Mouse (Mus musculus) embryonic facial prominence, embryonic 13.5 days (tissue): ENCODE results near the gene Aldh3b2. TPM values are rescaled to one million over a fixed set of nuclear protein-coding genes. Genes with fewer than 3 reads are reported as not detected.
A peak's percentile ranks its signal among the peaks of the same experiment; 100 is the strongest.

Experiments
- ATAC-seq: fragments of 200-750 bp; cut with Nextera tagmentation; 2 replicates; pipeline ENCODE4 v1.8.0; 2017; ENCODE audit warnings: low read depth; ENCODE audit not compliant: insufficient number of reproducible peaks, insufficient read depth, low FRiP score, low TSS enrichment
- H3K27ac ChIP-seq: fragments of 300-500 bp; sonication (generic); 2 replicates; pipeline ENCODE4 v1.5.1; 2015; ENCODE audit warnings: moderate library complexity, mild to moderate bottlenecking, inconsistent platforms
- H3K27me3 ChIP-seq: fragments of 300-500 bp; sonication (generic); 2 replicates; pipeline ENCODE4 v1.6.1; 2015; ENCODE audit warnings: mild to moderate bottlenecking, inconsistent platforms
- H3K36me3 ChIP-seq: fragments of 300-500 bp; sonication (generic); 2 replicates; pipeline ENCODE4 v1.6.1; 2015; ENCODE audit warnings: mild to moderate bottlenecking, inconsistent platforms
- H3K4me1 ChIP-seq: fragments of 300-500 bp; sonication (generic); 2 replicates; pipeline ENCODE4 v1.6.1; 2015; ENCODE audit warnings: inconsistent platforms
- H3K4me2 ChIP-seq: fragments of 300-500 bp; sonication (generic); 2 replicates; pipeline ENCODE4 v1.6.1; 2015; ENCODE audit warnings: moderate library complexity, mild to moderate bottlenecking, inconsistent platforms
- H3K4me3 ChIP-seq: fragments of 300-500 bp; sonication (generic); 2 replicates; pipeline ENCODE4 v1.5.1; 2015; ENCODE audit warnings: mild to moderate bottlenecking, inconsistent platforms
- H3K9ac ChIP-seq: fragments of 300-500 bp; sonication (generic); 2 replicates; pipeline ENCODE4 v1.6.1; 2015; ENCODE audit warnings: mild to moderate bottlenecking, inconsistent platforms
- H3K9me3 ChIP-seq: fragments of 300-500 bp; sonication (generic); 2 replicates; pipeline ENCODE4 v1.6.1; 2016; ENCODE audit warnings: inconsistent platforms
- WGBS: fragments of 180-500 bp; shearing (Covaris S2); methylation state at CpG from one replicate; pipeline ENCODE4 v1.1.7; 2015; ENCODE audit warnings: mixed read lengths; 5-methylcytosine and 5-hydroxymethylcytosine counted together
- polyA plus RNA-seq: library from polyadenylated mRNA; unstranded; fragments of >200 nt; fragmentation: Nextera tagmentation; extraction: Ambion mirVana; gene quantifications from 2 replicates; pipeline ENCODE4 v1.2.1, GENCODE M21; 2015

Gene Aldh3b2
- polyA plus RNA-seq, 1 experiment from 2014 or later = 8.2 TPM

DNA sequence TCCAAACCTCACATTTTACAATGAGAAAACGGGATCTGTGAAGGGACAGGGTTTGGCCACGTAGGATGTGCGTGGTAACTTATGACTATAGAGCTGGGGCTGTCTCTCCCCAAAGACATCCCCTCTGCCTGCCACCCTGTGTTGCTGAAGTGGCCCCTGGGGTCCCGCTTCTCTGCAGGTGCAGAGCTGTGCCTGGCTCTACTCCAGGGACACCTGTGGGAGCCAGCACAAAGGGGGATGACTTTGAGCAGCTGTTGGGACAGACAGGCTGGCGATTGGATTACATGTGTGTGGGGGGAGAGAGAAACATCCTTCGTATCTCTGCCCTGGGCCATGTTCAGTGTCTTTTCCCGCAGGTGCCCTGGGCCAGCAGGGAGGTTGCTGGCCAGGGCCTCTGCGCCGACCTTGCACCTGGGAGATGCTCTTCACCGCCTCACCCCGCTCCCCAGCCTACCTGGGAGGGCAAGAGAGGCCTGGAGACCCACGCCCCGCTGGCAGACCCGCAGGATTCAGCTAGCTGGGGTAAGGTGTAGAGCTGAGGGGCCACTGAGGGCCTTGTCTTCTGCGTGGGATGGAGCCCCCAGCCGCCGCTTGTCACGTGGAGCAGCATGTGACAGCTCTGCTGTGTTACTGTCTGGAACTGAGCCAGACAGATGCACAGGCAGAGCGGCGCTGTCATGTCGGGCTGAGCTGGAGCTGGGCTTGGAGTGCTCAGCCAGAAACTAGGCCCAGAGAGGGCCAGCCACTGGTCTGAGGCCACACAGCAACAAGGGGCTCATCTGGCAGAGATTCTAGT lies 41.7 kb upstream of the Aldh3b2 start:
- H3K9me3 ChIP-seq = no peaks in the 10 kb centered on the region
- no peaks in the 10 kb centered on the region for H3K27me3 ChIP-seq
- no peaks in the 10 kb centered on the region for H3K36me3 ChIP-seq
- peaks cover 45% of the 10 kb centered on the region for H3K4me1 ChIP-seq
- 0 out of 2 replicates have a peak overlapping the region, but pooled peaks have one; percentile 52 for H3K9ac ChIP-seq
- H3K4me2 ChIP-seq = no peak overlapping the region
- H3K4me3 ChIP-seq = no peak overlapping the region
- peak overlapping the region; percentile 86 for H3K27ac ChIP-seq
- 69% methylated on average over 21 of the region's 21 CpGs for WGBS
- ATAC-seq = no peak

GRCm38 (mm10) chr19:3931716-3932115 lies 40.4 kb upstream of the Aldh3b2 start:
- Histone ChIP-seq H3K9ac (no peak overlapping the region), H3K27ac (no peak overlapping the region), H3K4me2 (no peak overlapping the region), H3K36me3 (no peaks in the 10 kb centered on the region), H3K4me3 (no peak overlapping the region), H3K4me1 (peaks cover 42% of the 10 kb centered on the region), H3K9me3 (no peaks in the 10 kb centered on the region), H3K27me3 (no peaks in the 10 kb centered on the region)
- no peak for ATAC-seq
- 90% methylated on average over 9 of the region's 9 CpGs for WGBS

- H3K36me3 ChIP-seq = no peaks in the 10 kb centered on the region
- H3K4me1 ChIP-seq = peaks cover 23% of the 10 kb centered on the region
- WGBS = 5% methylated on average over 42 of the region's 42 CpGs
- peak; percentile 78 for ATAC-seq
- H3K27me3 ChIP-seq = no peaks in the 10 kb centered on the region
- H3K9me3 ChIP-seq = no peaks in the 10 kb centered on the region
- peak within 1 kb of the TSS; percentile 90 for H3K4me2 ChIP-seq
- H3K4me3 ChIP-seq = peak within 1 kb of the TSS; percentile 53
- 0 out of 2 replicates have a peak within 1 kb of the TSS, but pooled peaks have one; percentile 13 for H3K27ac ChIP-seq
- H3K9ac ChIP-seq = peak within 1 kb of the TSS; percentile 72
These were observed 36.9 kb upstream of the Aldh3b2 start, which contains the start of gene Unc93b1 for GRCm38 (mm10) chr19:3935032-3935895. TSS of gene Unc93b1 (plus strand) at chr19:3935186.

DNA sequence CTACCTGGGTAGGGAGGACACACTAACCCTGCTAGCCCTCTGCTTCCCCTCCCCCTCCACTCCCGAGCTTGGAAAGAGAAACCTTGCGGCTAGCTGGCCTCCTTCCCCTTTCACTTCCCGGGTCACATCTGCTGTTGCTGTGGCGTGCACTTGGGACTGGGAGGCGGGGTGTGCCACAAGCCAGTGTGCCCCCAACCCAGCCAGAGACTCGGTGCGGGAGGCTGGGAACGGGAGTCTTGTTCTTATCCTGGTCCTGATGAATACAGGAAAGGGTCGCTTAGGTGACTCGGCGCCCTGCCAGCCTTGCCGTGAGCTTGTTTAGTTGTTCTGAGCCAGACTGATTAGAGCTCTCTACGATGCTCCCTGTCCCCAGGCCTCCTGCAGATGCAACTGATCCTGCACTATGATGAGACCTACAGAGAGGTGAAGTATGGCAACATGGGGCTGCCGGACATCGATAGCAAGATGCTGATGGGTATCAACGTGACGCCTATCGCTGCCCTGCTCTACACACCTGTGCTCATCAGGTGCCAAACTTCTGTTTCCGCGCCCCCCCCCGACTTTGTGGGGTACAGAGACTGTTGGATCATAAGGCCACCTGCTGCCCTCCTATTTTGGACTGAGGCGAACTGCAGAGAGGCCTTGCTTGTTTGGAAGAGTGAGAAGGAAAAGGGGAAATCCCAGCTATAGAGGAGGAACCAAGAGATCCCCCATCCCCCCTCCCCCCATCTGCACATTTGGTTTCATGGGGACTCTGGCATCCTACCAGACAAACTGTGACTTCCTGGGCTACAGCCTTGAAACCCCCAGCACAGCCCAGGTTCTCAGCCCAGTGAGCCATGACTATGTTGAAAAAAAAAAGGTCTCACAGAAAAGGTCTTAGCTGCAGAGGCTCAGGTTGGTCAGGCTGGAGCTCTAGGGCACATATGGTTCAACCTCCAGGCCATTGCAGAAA lies 36.0 kb upstream of the Aldh3b2 start:
- Histone ChIP-seq H3K27me3 (no peaks in the 10 kb centered on the region), H3K27ac (no peak overlapping the region), H3K4me2 (peak overlapping the region; percentile 90), H3K4me3 (peak overlapping the region; percentile 53), H3K9me3 (no peaks in the 10 kb centered on the region), H3K9ac (peak overlapping the region; percentile 72), H3K36me3 (no peaks in the 10 kb centered on the region), H3K4me1 (peaks cover 15% of the 10 kb centered on the region)
- 6% methylated on average over 22 of the region's 22 CpGs for WGBS
- ATAC-seq = no peak

GRCm38 (mm10) chr19:3942315-3942714 lies 29.8 kb upstream of the Aldh3b2 start:
- H3K4me2 ChIP-seq = no peak overlapping the region
- peaks cover 4% of the 10 kb centered on the region; the same call in 1 of the 2 replicates for H3K4me1 ChIP-seq
- 81% methylated on average over 7 of the region's 7 CpGs for WGBS
- H3K27ac ChIP-seq = no peak overlapping the region
- H3K36me3 ChIP-seq = no peaks in the 10 kb centered on the region
- no peak overlapping the region for H3K9ac ChIP-seq
- H3K27me3 ChIP-seq = no peaks in the 10 kb centered on the region
- no peak for ATAC-seq
- H3K9me3 ChIP-seq = no peaks in the 10 kb centered on the region
- no peak overlapping the region for H3K4me3 ChIP-seq

DNA sequence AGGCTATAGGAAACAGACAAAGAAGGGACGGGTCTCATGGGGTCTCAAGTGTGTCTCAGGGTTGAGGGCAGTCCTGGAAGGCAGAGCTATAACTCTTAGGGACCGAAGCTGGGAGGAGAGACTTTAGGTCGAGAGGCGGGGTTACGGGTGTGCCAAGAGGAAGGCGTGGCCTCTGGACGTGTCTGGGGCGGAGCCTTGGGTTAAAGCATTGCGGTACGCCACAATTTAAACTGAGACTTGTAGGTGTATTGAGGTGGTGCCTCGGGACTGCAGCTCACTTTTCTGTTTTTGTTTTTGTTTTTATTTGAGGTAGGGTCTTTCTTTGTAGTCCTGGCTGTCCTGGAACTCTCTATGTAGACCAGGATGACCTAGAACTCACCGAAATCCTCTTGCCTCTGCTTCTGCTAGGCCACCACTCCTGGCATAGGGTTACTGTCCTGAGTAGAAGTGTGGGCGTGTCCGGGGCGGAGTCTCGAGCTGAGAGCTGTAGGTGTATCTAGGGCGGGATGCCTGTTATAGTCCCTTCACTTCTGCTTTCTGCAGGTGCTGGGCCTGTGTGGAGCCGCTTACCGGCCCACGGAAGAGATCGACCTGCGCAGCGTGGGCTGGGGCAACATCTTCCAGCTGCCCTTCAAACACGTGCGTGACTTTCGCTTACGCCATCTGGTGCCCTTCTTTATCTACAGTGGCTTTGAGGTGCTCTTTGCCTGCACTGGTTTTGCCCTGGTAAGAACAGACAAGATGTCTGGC lies 29.0 kb upstream of the Aldh3b2 start:
- Histone ChIP-seq H3K27ac (no peak overlapping the region), H3K27me3 (no peaks in the 10 kb centered on the region), H3K4me3 (no peak overlapping the region), H3K4me1 (peaks cover 4% of the 10 kb centered on the region; the same call in 1 of the 2 replicates), H3K9me3 (no peaks in the 10 kb centered on the region), H3K36me3 (no peaks in the 10 kb centered on the region), H3K9ac (no peak overlapping the region), H3K4me2 (peak overlapping the region; percentile 33; the same call in 1 of the 2 replicates)
- no peak for ATAC-seq
- WGBS = 25% methylated on average over 27 of the region's 27 CpGs

- Histone ChIP-seq H3K9ac (no peak overlapping the region), H3K4me1 (peaks cover 4% of the 10 kb centered on the region; the same call in 1 of the 2 replicates), H3K27me3 (no peaks in the 10 kb centered on the region), H3K36me3 (no peaks in the 10 kb centered on the region), H3K4me2 (no peak overlapping the region), H3K27ac (no peak overlapping the region), H3K4me3 (no peak overlapping the region), H3K9me3 (no peaks in the 10 kb centered on the region)
- 32% methylated on average over 10 of the region's 10 CpGs for WGBS
- ATAC-seq = no peak
These were observed 26.1 kb upstream of the Aldh3b2 start for GRCm38 (mm10) chr19:3945872-3946564.

GRCm38 (mm10) chr19:3946715-3947114 lies 25.4 kb upstream of the Aldh3b2 start:
- no peaks in the 10 kb centered on the region for H3K36me3 ChIP-seq
- no peaks in the 10 kb centered on the region for H3K27me3 ChIP-seq
- H3K4me3 ChIP-seq = no peak overlapping the region
- H3K4me2 ChIP-seq = no peak overlapping the region
- no peak for ATAC-seq
- no peak overlapping the region for H3K9ac ChIP-seq
- H3K9me3 ChIP-seq = no peaks in the 10 kb centered on the region
- WGBS = 17% methylated on average over 2 of the region's 2 CpGs
- H3K4me1 ChIP-seq = peaks cover 4% of the 10 kb centered on the region; the same call in 1 of the 2 replicates
- no peak overlapping the region for H3K27ac ChIP-seq

- Histone ChIP-seq H3K36me3 (no peaks in the 10 kb centered on the region), H3K27me3 (no peaks in the 10 kb centered on the region), H3K9ac (no peak overlapping the region), H3K27ac (no peak overlapping the region), H3K9me3 (no peaks in the 10 kb centered on the region), H3K4me3 (no peak overlapping the region), H3K4me2 (no peak overlapping the region), H3K4me1 (peaks cover 4% of the 10 kb centered on the region; the same call in 1 of the 2 replicates)
- no peak for ATAC-seq
- 74% methylated on average over 3 of the region's 3 CpGs for WGBS
These were observed 24.3 kb upstream of the Aldh3b2 start for GRCm38 (mm10) chr19:3947813-3948212.

- Histone ChIP-seq H3K27ac (no peak overlapping the region), H3K36me3 (no peaks in the 10 kb centered on the region), H3K9me3 (no peaks in the 10 kb centered on the region), H3K4me1 (no peaks in the 10 kb centered on the region), H3K4me3 (no peak overlapping the region), H3K9ac (no peak overlapping the region), H3K4me2 (no peak overlapping the region), H3K27me3 (no peaks in the 10 kb centered on the region)
- ATAC-seq = no peak
- WGBS = 70% methylated on average over 14 of the region's 14 CpGs
These were observed 23.6 kb upstream of the Aldh3b2 start for GRCm38 (mm10) chr19:3948546-3948945.
